Mouse (Mus musculus): ENCODE results near the gene Fam71a. TPM values are rescaled to one million over a fixed set of nuclear protein-coding genes. Genes with fewer than 3 reads are reported as not detected.

Gene Fam71a
- polyA plus RNA-seq, 1 experiment: not detected

DNA sequence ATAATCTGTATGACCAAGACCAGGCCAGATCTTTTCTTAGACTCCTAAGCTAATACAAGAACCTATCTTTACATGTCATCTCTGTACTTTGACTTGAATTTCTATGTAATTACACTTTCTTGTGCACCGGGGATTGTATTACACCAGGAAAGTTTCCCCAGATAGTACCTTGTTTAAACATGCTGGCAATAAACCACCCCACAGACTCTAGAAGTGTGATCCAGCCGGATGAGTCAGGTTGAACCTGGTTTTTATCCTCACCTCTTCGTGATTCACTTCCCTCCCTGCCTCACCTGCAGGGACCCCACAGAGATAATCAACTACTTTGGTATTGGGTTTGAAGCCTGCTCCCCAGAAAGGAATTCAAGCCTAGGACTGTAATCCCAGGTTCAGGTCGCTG lies 29.2 kb downstream of the Fam71a start:
- H3K27me3 ChIP-seq (ENCODE audit: control insufficient read depth): no peaks in the 10 kb centered on the region
- no peak overlapping the region for H3K4me3 ChIP-seq (replicated peaks)
- no peak for TF ChIP-seq TAL1 (IDR thresholded peaks at IDR 0.05; ENCODE audit: low read length)
- no peak for TF ChIP-seq GATA1 (IDR thresholded peaks at IDR 0.05; ENCODE audit: low read length)
- H3K9me3 ChIP-seq (ENCODE audit: control insufficient read depth, low read length): no peaks in the 10 kb centered on the region
- H3K36me3 ChIP-seq (ENCODE audit: control insufficient read depth): no peaks in the 10 kb centered on the region
- peaks cover 18% of the 10 kb centered on the region for H3K4me1 ChIP-seq (ENCODE audit: control insufficient read depth)

DNA sequence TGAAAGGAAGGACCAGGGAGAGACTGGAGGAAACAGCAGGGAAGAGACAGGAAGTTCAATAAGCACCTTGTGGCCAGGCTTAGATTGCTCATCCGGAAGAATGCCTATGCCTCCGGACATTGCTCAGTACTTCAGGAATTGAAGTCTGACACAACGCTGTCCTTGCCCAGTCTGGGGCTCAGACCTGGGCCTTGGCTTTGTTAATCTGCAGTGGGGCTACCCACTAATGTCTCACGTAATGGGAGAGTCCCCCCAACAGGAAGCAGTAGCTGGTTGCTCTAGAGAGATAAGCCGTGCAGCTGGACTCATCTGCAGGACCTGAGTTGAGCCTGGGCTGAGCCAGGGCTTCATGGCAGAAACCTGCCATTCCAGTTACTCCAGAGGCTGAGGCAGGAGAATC lies 31.7 kb downstream of the Fam71a start:
- no peak for TF ChIP-seq GATA1 (IDR thresholded peaks at IDR 0.05; ENCODE audit: low read length)
- no peak for TF ChIP-seq TAL1 (IDR thresholded peaks at IDR 0.05; ENCODE audit: low read length)
- peaks cover 6% of the 10 kb centered on the region for H3K4me1 ChIP-seq (ENCODE audit: control insufficient read depth)
- H3K9me3 ChIP-seq (ENCODE audit: control insufficient read depth, low read length): peaks cover 7% of the 10 kb centered on the region
- H3K36me3 ChIP-seq (ENCODE audit: control insufficient read depth): no peaks in the 10 kb centered on the region
- H3K4me3 ChIP-seq (replicated peaks): no peak overlapping the region
- no peaks in the 10 kb centered on the region for H3K27me3 ChIP-seq (ENCODE audit: control insufficient read depth)

- peaks cover 7% of the 10 kb centered on the region for H3K9me3 ChIP-seq (ENCODE audit: control insufficient read depth, low read length)
- no peak overlapping the region for H3K4me3 ChIP-seq (replicated peaks)
- no peaks in the 10 kb centered on the region for H3K36me3 ChIP-seq (ENCODE audit: control insufficient read depth)
- TF ChIP-seq GATA1 (IDR thresholded peaks at IDR 0.05; ENCODE audit: low read length) (no peak), TAL1 (IDR thresholded peaks at IDR 0.05; ENCODE audit: low read length) (no peak)
- peaks cover 6% of the 10 kb centered on the region for H3K4me1 ChIP-seq (ENCODE audit: control insufficient read depth)
- no peaks in the 10 kb centered on the region for H3K27me3 ChIP-seq (ENCODE audit: control insufficient read depth)
Measured at GRCm38 (mm10) chr1:191132240-191132639, 32.4 kb downstream of the Fam71a start.

DNA sequence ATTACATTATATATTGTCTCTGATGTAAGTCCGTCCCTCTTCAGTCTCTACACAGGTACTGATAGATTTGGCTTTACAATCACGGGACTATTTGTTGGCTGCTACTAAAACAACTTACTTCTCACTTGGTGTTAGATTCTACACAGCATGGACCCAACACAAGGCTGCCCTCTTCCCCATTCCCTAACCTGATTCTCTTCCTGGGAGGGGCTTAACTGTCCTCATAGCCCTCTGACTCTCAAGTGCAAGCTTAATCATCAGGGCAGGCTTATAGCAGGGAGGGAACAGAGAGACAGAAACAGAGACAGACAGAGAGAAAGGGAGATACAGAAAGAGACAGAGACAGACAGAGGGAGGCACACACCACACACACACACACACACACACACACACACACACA lies 32.9 kb downstream of the Fam71a start:
- Histone ChIP-seq H3K36me3 (ENCODE audit: control insufficient read depth) (no peaks in the 10 kb centered on the region), H3K4me1 (ENCODE audit: control insufficient read depth) (peaks cover 6% of the 10 kb centered on the region), H3K27me3 (ENCODE audit: control insufficient read depth) (no peaks in the 10 kb centered on the region), H3K4me3 (replicated peaks) (no peak overlapping the region), H3K9me3 (ENCODE audit: control insufficient read depth, low read length) (peaks cover 7% of the 10 kb centered on the region)
- TF ChIP-seq TAL1 (IDR thresholded peaks at IDR 0.05; ENCODE audit: low read length) (no peak), GATA1 (IDR thresholded peaks at IDR 0.05; ENCODE audit: low read length) (no peak)

GRCm38 (mm10) chr1:191125811-191126638 lies 38.6 kb downstream of the Fam71a start:
- Histone ChIP-seq H3K4me1 (ENCODE audit: control insufficient read depth) (no peaks in the 10 kb centered on the region), H3K4me3 (replicated peaks) (no peak overlapping the region), H3K27me3 (ENCODE audit: control insufficient read depth) (peaks cover 14% of the 10 kb centered on the region), H3K36me3 (ENCODE audit: control insufficient read depth) (no peaks in the 10 kb centered on the region), H3K9me3 (ENCODE audit: control insufficient read depth, low read length) (peaks cover 7% of the 10 kb centered on the region)
- no peak for TF ChIP-seq TAL1 (IDR thresholded peaks at IDR 0.05; ENCODE audit: low read length)
- TF ChIP-seq GATA1 (IDR thresholded peaks at IDR 0.05; ENCODE audit: low read length): no peak

DNA sequence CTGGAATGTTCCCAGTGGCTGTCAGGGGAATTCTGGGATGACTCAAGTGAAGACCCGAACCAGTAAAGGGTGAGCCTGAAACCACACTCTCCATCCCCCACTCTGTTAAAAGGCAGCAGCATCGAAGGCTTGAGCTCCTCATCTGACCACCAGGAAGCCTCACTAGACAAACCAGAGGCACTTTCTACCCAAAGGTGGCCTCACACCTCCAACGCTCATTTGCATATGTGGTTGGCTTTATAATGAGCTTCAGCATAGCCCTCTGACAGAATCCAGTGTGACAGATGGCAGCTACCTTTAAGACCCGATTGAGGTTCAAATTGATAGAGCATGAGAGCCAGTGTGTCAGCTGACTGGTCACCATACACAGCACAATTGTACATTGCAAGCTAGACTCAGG lies 40.3 kb downstream of the Fam71a start:
- Histone ChIP-seq H3K4me3 (replicated peaks) (no peak overlapping the region), H3K9me3 (ENCODE audit: control insufficient read depth, low read length) (peaks cover 1% of the 10 kb centered on the region), H3K27me3 (ENCODE audit: control insufficient read depth) (peaks cover 14% of the 10 kb centered on the region), H3K36me3 (ENCODE audit: control insufficient read depth) (no peaks in the 10 kb centered on the region), H3K4me1 (ENCODE audit: control insufficient read depth) (no peaks in the 10 kb centered on the region)
- TF ChIP-seq GATA1 (IDR thresholded peaks at IDR 0.05; ENCODE audit: low read length) (no peak), TAL1 (IDR thresholded peaks at IDR 0.05; ENCODE audit: low read length) (no peak)

DNA sequence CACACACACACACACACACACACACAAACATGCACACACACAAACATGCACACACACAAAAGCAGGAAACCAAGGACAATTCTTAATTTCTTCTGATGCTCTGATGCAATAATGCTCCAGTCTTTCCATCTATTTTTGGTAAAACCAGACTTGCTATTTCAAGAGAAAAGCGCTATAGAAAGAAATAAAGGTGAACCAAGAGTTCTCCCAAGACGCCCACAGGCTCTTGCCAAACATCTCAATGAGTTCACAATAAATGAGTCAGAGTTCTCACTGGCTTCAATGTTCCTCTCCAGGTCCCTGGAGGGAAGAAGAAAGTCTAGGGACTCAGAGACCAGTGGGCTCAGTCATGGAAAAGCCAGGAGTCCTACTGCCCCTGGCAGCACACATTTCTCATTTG lies 40.9 kb downstream of the Fam71a start:
- peaks cover 14% of the 10 kb centered on the region for H3K27me3 ChIP-seq (ENCODE audit: control insufficient read depth)
- H3K4me3 ChIP-seq (replicated peaks): no peak overlapping the region
- no peaks in the 10 kb centered on the region for H3K36me3 ChIP-seq (ENCODE audit: control insufficient read depth)
- no peaks in the 10 kb centered on the region for H3K4me1 ChIP-seq (ENCODE audit: control insufficient read depth)
- H3K9me3 ChIP-seq (ENCODE audit: control insufficient read depth, low read length): no peaks in the 10 kb centered on the region
- TF ChIP-seq TAL1 (IDR thresholded peaks at IDR 0.05; ENCODE audit: low read length) (no peak), GATA1 (IDR thresholded peaks at IDR 0.05; ENCODE audit: low read length) (no peak)

DNA sequence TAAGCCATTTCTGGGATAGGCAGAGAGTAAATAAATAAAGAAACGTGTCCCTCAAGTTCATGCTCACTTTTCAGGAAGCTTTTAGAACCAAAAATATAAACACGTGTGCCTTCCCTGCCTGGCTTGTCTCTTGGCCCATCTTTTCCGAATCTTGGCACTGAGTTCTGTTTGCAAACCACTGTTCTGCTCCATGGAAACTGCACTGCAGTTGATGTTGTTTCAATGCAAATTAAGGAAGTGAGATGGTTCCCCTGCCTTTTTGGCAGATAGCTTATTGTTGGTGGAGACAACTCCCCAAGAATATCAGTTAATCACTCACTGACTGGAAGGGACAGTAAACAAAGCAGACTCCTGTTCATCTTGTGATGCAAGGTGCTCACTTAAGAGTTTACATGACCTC lies 41.9 kb downstream of the Fam71a start:
- TF ChIP-seq TAL1 (IDR thresholded peaks at IDR 0.05; ENCODE audit: low read length): no peak
- no peak for TF ChIP-seq GATA1 (IDR thresholded peaks at IDR 0.05; ENCODE audit: low read length)
- H3K9me3 ChIP-seq (ENCODE audit: control insufficient read depth, low read length): no peaks in the 10 kb centered on the region
- H3K4me1 ChIP-seq (ENCODE audit: control insufficient read depth): no peaks in the 10 kb centered on the region

DNA sequence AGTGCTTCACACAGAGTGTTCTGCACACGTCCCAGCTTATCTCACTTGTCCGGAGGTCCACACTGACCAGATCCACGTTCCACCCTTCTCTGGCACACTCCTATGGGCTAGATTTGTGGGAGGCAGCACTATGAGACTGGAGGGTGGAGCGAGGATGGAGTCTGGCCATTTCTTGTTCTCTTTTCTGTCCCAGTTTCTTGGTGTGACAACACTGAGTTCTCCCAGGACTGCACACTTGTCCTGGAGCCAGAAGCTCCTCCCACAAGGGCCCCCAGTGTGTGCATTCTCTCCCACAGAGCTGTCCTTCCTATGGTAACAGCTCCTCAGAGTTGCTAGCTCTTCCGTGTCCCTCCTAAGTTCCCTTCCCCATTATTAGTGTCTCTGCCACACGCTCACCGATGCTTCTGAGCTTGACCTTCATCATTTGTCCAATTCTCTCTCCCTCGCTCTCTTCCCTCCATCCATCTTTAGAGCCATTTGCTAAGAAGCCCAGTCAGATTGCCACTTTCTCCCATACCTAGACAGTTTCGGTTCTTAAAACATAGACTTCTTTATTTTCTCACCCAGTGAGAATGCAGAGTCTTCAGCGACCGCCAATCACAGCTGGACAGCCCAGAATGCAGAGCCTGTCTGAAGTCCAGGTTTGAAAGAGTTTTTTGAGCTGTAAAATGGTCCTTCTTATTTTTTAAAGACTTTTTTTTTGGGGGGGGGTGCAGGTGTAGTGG lies 48.9 kb downstream of the Fam71a start:
- H3K9me3 ChIP-seq (ENCODE audit: control insufficient read depth, low read length): no peaks in the 10 kb centered on the region
- TF ChIP-seq TAL1 (IDR thresholded peaks at IDR 0.05; ENCODE audit: low read length): no peak
- no peak for TF ChIP-seq GATA1 (IDR thresholded peaks at IDR 0.05; ENCODE audit: low read length)
- H3K4me1 ChIP-seq (ENCODE audit: control insufficient read depth): no peaks in the 10 kb centered on the region
- no peaks in the 10 kb centered on the region for H3K27me3 ChIP-seq (ENCODE audit: control insufficient read depth)
- H3K4me3 ChIP-seq (replicated peaks): no peak overlapping the region
- H3K36me3 ChIP-seq (ENCODE audit: control insufficient read depth): no peaks in the 10 kb centered on the region

More for the DNA sequence above, 41.9 kb downstream of the Fam71a start:
- H3K4me3 ChIP-seq (replicated peaks): no peak overlapping the region
- H3K36me3 ChIP-seq (ENCODE audit: control insufficient read depth): no peaks in the 10 kb centered on the region
- peaks cover 14% of the 10 kb centered on the region for H3K27me3 ChIP-seq (ENCODE audit: control insufficient read depth)
